Mouse (Mus musculus) embryonic fibroblast, embryonic 13.5 days (primary cell): ENCODE data around the gene Hpse2. TPM values are rescaled to one million over a fixed set of nuclear protein-coding genes. Genes with fewer than 3 reads are reported as not detected.

ENCODE experiments used
- H3K27ac ChIP-seq: 2 replicates; pipeline ENCODE4 v1.5.1; 2012; ENCODE audit warnings: low read length, control low read depth, inconsistent platforms; ENCODE audit not compliant: insufficient read depth
- H3K4me1 ChIP-seq: 2 replicates; pipeline ENCODE4 v1.6.1; 2011; ENCODE audit warnings: low read length; ENCODE audit not compliant: control insufficient read depth, insufficient read depth
- H3K4me3 ChIP-seq: 2 replicates; pipeline ENCODE4 v1.5.1; 2011; ENCODE audit warnings: mild to moderate bottlenecking, control low read depth, low read length; ENCODE audit not compliant: insufficient read depth
- CTCF ChIP-seq: IDR thresholded peaks from 2 replicates; pipeline ENCODE4 v1.5.1; 2011; ENCODE audit warnings: mild to moderate bottlenecking, control low read depth, low read length, moderate library complexity, borderline replicate concordance; ENCODE audit not compliant: insufficient read depth
- POLR2A ChIP-seq: IDR thresholded peaks from 2 replicates; pipeline ENCODE4 v1.6.1; 2011; ENCODE audit warnings: low read depth, mild to moderate bottlenecking, control low read depth, low read length, moderate library complexity
- polyA plus RNA-seq: library from polyadenylated mRNA; stranded (reverse); fragments of >200 nt; gene quantifications from 2 replicates; pipeline ENCODE4 v1.2.4, GENCODE M21; 2011; ENCODE audit warnings: low read depth; ENCODE audit not compliant: missing spikeins, insufficient read length

The Hpse2 gene
- polyA plus RNA-seq, 1 experiment = 1.6 TPM

DNA sequence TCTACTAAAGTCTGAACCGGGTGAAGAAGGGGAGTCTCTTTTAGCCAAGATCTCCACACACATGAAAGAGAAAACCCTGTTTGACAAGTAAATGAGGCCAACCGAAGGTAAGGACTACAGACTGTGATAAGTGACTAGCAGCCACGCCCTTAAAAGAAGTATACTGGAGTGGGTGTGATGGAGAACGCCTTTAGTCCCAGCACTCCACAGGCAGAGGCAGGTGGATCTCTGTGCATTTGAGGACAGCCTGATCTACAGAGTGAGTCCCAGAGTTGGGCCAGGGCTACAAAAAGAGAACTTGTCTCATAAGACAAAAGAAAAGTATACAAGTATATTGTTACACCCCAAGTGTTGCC, 642.3 kb downstream of the Hpse2 start:
- Histone ChIP-seq H3K4me3 (no peak overlapping the region), H3K27ac (no peak overlapping the region), H3K4me1 (0 out of 2 replicates have a peak, but pooled peaks cover 4% of the 10 kb centered on the region)
- no peak for TF ChIP-seq CTCF
- no peak for TF ChIP-seq POLR2A

DNA sequence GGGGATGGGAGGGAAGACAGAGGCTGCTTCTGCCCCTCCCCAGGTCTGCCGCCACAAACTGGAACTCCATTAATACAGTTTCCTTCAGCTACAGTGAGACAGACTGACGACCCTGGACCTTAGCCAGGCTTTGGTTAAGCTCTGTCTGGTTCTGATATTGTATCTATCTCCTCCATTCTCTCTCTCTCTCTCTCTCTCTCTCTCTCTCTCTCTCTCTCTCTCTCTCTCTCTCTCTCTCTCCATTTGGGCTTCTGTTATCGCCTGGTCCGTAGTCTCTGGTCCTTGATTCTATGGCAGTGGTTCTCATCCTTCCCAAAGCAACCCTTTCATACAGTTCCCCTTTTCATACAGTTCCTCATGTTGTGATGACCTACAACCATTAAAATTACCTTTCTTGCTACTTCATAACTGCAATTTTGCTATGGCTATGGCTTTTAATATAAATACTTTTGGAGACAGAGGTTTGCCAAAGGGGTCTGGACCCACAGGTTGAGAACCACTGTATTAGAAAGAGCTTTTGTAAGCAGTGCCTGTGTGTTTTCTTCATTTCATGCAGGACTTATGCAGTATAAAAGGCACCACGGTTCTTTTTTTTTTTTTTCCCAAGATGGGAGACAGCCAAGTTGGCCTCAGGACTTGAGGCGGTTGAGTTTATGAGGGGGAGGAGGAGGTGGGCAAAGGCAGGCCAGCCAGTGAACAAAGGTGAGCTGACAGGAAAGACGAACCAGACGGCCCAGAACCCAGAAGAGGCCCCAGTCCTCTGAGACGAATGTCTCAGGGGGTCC, 642.9 kb downstream of the Hpse2 start:
- no peak overlapping the region for H3K4me3 ChIP-seq
- no peak overlapping the region for H3K27ac ChIP-seq
- 0 out of 2 replicates have a peak, but pooled peaks cover 4% of the 10 kb centered on the region for H3K4me1 ChIP-seq
- TF ChIP-seq POLR2A (no peak), CTCF (no peak)

DNA sequence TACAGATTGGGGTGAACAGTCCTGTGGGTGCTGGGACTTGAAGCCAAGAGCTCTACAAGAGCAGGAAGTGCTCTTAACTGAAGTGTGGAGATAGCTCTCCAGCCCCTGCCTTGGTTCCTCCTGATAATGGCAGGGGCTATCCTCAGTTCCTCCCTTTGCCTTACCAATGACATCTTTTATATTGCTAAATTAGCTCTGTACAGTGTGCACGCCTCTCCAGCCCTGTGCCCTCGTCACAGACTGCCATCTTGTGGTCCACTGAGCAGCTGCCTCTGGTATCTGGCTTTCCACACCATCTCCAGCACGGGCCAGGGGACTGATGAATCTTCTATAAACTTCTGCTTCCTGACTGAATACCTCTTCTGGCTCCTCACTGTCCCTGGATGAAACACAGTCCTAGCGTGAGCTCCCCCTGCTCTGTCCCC, 644.0 kb downstream of the Hpse2 start:
- TF ChIP-seq CTCF (peak; percentile 98), POLR2A (no peak)
- Histone ChIP-seq H3K4me3 (no peak overlapping the region), H3K27ac (no peak overlapping the region), H3K4me1 (0 out of 2 replicates have a peak, but pooled peaks cover 4% of the 10 kb centered on the region)

DNA sequence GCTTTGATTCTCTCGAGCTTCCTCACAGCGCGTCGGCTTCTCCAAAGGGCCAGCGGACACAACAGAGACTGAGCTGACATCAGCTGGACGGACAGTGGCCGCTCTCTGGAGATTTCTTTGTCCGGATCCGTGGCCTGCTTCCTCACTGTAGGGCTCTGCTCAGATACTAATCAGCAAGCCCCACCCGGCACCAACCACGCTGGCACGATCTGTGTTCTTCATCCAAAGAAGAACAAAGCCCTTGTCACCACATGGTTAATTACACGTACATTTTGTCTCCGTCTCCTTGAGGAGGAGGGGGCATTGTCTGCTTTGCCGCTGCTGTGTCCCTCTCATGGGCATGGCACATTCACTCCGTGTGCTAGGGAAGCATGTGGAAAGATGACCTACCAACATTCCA, 644.9 kb downstream of the Hpse2 start:
- no peak overlapping the region for H3K4me3 ChIP-seq
- H3K4me1 ChIP-seq = 0 out of 2 replicates have a peak, but pooled peaks cover 4% of the 10 kb centered on the region
- TF ChIP-seq CTCF (no peak), POLR2A (no peak)
- no peak overlapping the region for H3K27ac ChIP-seq

DNA sequence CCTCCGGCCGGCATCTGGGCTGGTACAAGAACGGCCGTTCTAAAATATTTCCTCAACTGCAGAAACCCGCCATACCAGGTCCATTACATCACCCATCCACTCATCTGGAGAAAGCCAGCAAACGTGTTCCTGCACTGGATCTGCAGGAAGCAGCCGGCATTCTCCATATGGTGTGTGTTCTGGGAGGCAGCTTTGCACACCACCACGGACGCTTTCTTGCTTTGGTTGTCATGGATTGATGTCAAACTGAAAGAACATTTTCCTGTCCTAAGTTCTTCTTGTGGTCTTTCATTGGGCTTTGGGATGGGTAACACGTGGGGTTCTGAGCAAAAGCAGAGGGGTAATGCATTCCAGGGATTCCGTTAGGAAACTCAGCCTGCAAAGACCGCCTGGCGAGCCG, 646.3 kb downstream of the Hpse2 start:
- Histone ChIP-seq H3K4me3 (no peak overlapping the region), H3K27ac (no peak overlapping the region), H3K4me1 (0 out of 2 replicates have a peak, but pooled peaks cover 4% of the 10 kb centered on the region)
- TF ChIP-seq POLR2A (no peak), CTCF (no peak)

DNA sequence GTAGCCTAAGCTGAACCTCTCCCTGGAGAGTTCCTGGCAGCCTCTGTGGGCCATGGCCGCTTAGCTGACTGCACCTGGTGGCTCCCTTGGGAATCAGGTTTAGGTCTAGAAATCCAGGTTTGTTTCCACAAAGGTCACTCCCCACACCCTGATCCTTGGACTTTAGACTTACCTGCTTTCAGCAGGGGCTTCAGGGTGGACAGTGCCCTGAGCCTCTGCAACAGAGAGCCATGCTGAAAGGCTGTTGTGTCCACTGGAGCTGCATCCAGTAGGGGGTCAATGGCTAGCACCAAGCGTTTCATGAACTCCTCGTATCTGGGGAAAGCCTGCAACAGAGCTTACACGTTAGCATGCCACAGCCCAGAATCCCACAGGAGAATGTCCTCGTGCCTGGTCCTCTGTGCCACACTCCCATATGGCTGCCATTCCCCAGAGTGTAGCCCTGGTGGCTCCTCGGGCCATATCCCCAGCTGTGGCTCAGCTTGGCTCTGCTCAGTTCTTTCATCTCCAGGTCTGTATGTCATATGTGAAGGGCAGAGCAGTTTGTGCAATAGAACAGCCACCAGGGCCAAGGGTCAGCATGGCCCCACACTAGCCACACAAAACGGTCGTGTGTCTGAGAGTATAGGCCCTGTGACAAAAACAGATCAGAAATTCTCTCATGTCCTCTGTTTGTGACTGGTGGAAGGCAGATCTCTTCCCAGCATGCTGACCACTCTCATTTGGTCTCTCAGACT, 647.8 kb downstream of the Hpse2 start:
- TF ChIP-seq POLR2A = no peak
- TF ChIP-seq CTCF = no peak
- Histone ChIP-seq H3K4me3 (no peak overlapping the region), H3K27ac (no peak overlapping the region), H3K4me1 (0 out of 2 replicates have a peak, but pooled peaks cover 4% of the 10 kb centered on the region)

DNA sequence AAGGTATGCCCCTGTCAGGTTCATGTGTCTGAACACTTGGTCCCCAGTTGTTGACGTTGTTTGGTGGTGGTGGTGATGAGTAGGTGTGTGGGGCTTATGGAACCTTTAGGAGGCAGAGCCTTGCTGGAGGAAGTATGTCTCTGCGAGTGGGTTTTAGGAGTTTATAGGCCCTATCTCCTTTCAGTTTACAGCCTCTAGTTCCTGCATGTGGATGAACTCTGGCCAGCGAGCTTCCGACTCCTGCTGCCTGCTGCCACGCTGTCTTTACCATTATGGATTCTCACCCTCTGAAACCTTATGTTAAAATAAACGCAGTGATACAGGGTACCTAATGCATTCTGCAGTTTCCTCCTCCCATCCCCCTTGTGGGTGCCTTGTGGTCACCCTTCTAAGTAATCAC, 648.4 kb downstream of the Hpse2 start:
- Histone ChIP-seq H3K4me3 (no peak overlapping the region), H3K4me1 (0 out of 2 replicates have a peak, but pooled peaks cover 4% of the 10 kb centered on the region), H3K27ac (no peak overlapping the region)
- TF ChIP-seq CTCF = no peak
- no peak for TF ChIP-seq POLR2A

DNA sequence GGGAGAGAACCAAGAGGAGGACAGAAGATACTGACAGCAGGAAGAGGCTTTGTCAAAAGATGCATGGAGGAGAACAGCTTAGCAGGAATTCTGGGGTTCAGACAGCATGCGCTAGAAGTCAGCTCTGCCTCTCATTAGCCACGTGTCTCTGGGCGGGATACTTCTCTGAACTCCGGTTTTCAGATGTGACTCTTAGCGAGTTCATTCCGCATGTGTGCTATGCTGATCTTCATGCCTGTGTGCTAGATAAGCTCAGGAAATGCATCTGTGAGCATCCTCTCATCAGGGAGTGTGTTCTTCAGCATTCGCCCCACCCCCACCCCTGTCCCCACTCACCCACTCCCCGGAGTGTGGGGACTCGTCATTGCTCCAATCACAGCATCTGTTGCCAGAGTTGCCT, 650.4 kb downstream of the Hpse2 start:
- no peak overlapping the region for H3K4me3 ChIP-seq
- no peak for TF ChIP-seq CTCF
- TF ChIP-seq POLR2A = no peak
- no peak overlapping the region for H3K27ac ChIP-seq
- H3K4me1 ChIP-seq = 0 out of 2 replicates have a peak, but pooled peaks cover 4% of the 10 kb centered on the region

Other genes with a start within 250 kb of the Hpse2 start
- not detected in 2 replicates for gene Cnnm1, start 52.1 kb upstream of the Hpse2 start, polyA plus RNA-seq
- gene Got1, start 136.2 kb upstream of the Hpse2 start, polyA plus RNA-seq = 48.1 and 56.5 TPM in 2 replicates
- gene Nkx2-3, start 224.0 kb upstream of the Hpse2 start, polyA plus RNA-seq = not detected in 2 replicates